Mouse (Mus musculus) brain, embryonic 14.5 days (tissue): Measurements from ENCODE around the gene Elmod2.

Source experiments
- CTCF ChIP-seq: fragments of 200-500 bp; IDR thresholded peaks from 2 replicates; pipeline ENCODE4 v1.5.1; 2012; ENCODE audit warnings: inconsistent platforms, mild to moderate bottlenecking, moderate library complexity, borderline replicate concordance; ENCODE audit not compliant: insufficient read depth, insufficient read length; ENCODE audit errors: extremely low read depth
- POLR2A ChIP-seq: fragments of 200-500 bp; IDR thresholded peaks from 2 replicates; pipeline ENCODE4 v1.6.1; 2012; ENCODE audit warnings: mild to moderate bottlenecking, inconsistent platforms, borderline replicate concordance; ENCODE audit not compliant: poor library complexity, insufficient read depth, insufficient read length, severe bottlenecking; ENCODE audit errors: extremely low read depth

DNA sequence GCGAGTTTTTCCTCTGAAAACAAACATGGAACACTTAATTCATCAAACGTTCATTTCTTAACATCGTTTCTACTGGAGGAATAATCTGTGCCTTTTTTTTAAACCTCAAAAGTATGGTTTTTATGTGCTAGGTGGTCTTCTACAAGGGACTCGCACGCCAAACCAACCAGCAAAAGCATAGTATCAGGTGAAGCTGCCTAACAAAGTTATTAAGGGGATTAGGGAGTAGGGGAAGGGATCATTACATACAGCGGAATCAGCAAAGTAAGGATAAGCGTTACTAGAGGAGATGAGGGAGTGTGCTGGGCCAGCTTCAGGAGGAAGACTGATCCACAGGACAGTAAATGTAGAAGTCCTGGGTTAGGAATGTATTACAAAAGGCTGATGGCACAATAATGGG, 578 bp upstream of the Elmod2 start:
- TF ChIP-seq CTCF (no peak), POLR2A (no peak)
